ENCODE assay signal across 2 mouse cellular contexts in the genomic region with DNA sequence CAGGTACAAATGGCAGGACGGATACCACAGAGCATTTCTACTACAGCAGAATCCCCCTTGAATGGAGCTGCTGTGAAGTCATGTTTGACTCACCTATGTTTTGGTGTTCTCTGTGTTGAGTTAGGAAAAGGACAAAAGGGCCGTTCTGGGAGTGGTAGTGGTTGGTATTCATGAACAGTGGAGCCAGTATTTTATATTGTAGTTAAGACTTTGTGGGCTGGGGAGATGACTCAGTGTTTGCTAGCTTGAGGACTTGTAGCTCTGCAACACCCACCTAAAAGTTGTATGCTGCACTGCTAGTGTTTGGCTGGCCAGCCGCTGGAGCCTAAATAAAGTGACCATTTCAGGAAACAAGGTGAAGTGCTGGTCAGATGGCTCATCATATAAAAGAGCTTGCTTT.
TF ChIP-seq lines count a peak whose summit lies in the region.

No protein-coding gene starts in this region.

TF ChIP-seq in MEL, 35 proteins besides CTCF, POLR2A, EP300 and RAD21 (continued from another document):
- TF ChIP-seq HCFC1 (IDR thresholded peaks at IDR 0.05; ENCODE audit: low read depth, low read length) = no peak
- TF ChIP-seq CHD2 (IDR thresholded peaks at IDR 0.05; ENCODE audit: low read length) = no peak
- no peak for TF ChIP-seq GABPA (IDR thresholded peaks at IDR 0.05; ENCODE audit: low read depth, low read length)

TF ChIP-seq in myocyte, 11 proteins besides CTCF, POLR2A, EP300 and RAD21 (continued from another document):
- no peak for TF ChIP-seq MYOG (IDR thresholded peaks at IDR 0.05; ENCODE audit: control insufficient read depth in 1 of 3, insufficient read depth in 1 of 3, insufficient read length in 2 of 3, low read depth in 2 of 3)
- TF ChIP-seq E2F4 (IDR thresholded peaks at IDR 0.05; ENCODE audit: insufficient read depth) = no peak
- TF ChIP-seq SRF (IDR thresholded peaks at IDR 0.05; ENCODE audit: control insufficient read depth, insufficient read length, low read depth) = no peak
- no peak for TF ChIP-seq CEBPB (IDR thresholded peaks at IDR 0.05; ENCODE audit: insufficient read depth, poor library complexity, severe bottlenecking)
- no peak for TF ChIP-seq USF1 (IDR thresholded peaks at IDR 0.05; ENCODE audit: low read depth)
- no peak for TF ChIP-seq POLR2AphosphoS2 (IDR thresholded peaks at IDR 0.05; ENCODE audit: insufficient read length, low read depth)
- no peak for TF ChIP-seq TCF12 (IDR thresholded peaks at IDR 0.05; ENCODE audit: insufficient read depth, poor library complexity, severe bottlenecking)
- TF ChIP-seq TCF3 (IDR thresholded peaks at IDR 0.05; ENCODE audit: insufficient read length, low read depth) = no peak
- TF ChIP-seq REST (IDR thresholded peaks at IDR 0.05; ENCODE audit: insufficient read depth, insufficient read length) = no peak
